Mouse (Mus musculus): ENCODE data around the gene Eif1b. TPM values are rescaled to one million over a fixed set of nuclear protein-coding genes. Genes with fewer than 3 reads are reported as not detected.
A peak's percentile ranks its signal among the peaks of the same experiment; 100 is the strongest.
"Not testable (repeated sequence)": the region's sequence is repeated elsewhere in the genome, so short reads cannot be mapped to it uniquely, and the experiment has no call there.

The Eif1b gene
- polyA plus RNA-seq, 1 experiment from 2014 or later, result 407 TPM

GRCm38 (mm10) chr9:120527919-120528318, 35.9 kb downstream of the Eif1b start:
- Histone ChIP-seq H3K4me1 (peaks cover 2% of the 10 kb centered on the region; the same call in 1 of the 2 replicates), H3K9ac (no peak overlapping the region), H3K4me3 (replicated peaks) (no peak overlapping the region), H3K9me3 (no peaks in the 10 kb centered on the region), H3K27me3 (no peaks in the 10 kb centered on the region), H3K4me2 (no peak overlapping the region), H3K36me3 (replicated peaks) (no peaks in the 10 kb centered on the region), H3K27ac (no peak overlapping the region)
- no peak for ATAC-seq (ENCODE audit: low FRiP score)
- WGBS, result 93% methylated on average over 8 of the region's 8 CpGs

- WGBS, result 82% methylated on average over 17 of the region's 17 CpGs
These were observed 36.9 kb downstream of the Eif1b start for GRCm38 (mm10) chr9:120528815-120529510.

GRCm38 (mm10) chr9:120530471-120530870, 38.4 kb downstream of the Eif1b start:
- ATAC-seq (ENCODE audit: low FRiP score), result no peak
- Histone ChIP-seq H3K4me3 (replicated peaks) (no peak overlapping the region), H3K9ac (no peak overlapping the region), H3K36me3 (replicated peaks) (no peaks in the 10 kb centered on the region), H3K27ac (no peak overlapping the region), H3K9me3 (0 out of 2 replicates have a peak, but pooled peaks cover 3% of the 10 kb centered on the region), H3K27me3 (no peaks in the 10 kb centered on the region), H3K4me2 (no peak overlapping the region), H3K4me1 (peaks cover 2% of the 10 kb centered on the region; the same call in 1 of the 2 replicates)
- WGBS, result 87% methylated on average over 5 of the region's 5 CpGs

More at GRCm38 (mm10) chr9:120528815-120529510, 36.9 kb downstream of the Eif1b start:
- no peak overlapping the region for H3K4me2 ChIP-seq
- no peaks in the 10 kb centered on the region for H3K36me3 ChIP-seq (replicated peaks)
- no peak for ATAC-seq (ENCODE audit: low FRiP score)
- no peak overlapping the region for H3K4me3 ChIP-seq (replicated peaks)
- 0 out of 2 replicates have a peak, but pooled peaks cover under 1% of the 10 kb centered on the region for H3K9me3 ChIP-seq
- no peak overlapping the region for H3K9ac ChIP-seq
- no peak overlapping the region for H3K27ac ChIP-seq
- H3K4me1 ChIP-seq, result peaks cover 2% of the 10 kb centered on the region; the same call in 1 of the 2 replicates
- H3K27me3 ChIP-seq, result no peaks in the 10 kb centered on the region

- 85% methylated on average over 6 of the region's 6 CpGs for WGBS
- no peak overlapping the region for H3K9ac ChIP-seq
- no peak overlapping the region for H3K27ac ChIP-seq
- no peak for ATAC-seq (ENCODE audit: low FRiP score)
- H3K27me3 ChIP-seq, result no peaks in the 10 kb centered on the region
- 0 out of 2 replicates have a peak, but pooled peaks cover 3% of the 10 kb centered on the region for H3K9me3 ChIP-seq
- no peak overlapping the region for H3K4me2 ChIP-seq
- peaks cover under 1% of the 10 kb centered on the region; the same call in 1 of the 2 replicates for H3K4me1 ChIP-seq
- no peak overlapping the region for H3K4me3 ChIP-seq (replicated peaks)
- H3K36me3 ChIP-seq (replicated peaks), result no peaks in the 10 kb centered on the region
These were observed 40.0 kb downstream of the Eif1b start for GRCm38 (mm10) chr9:120532062-120532461.

GRCm38 (mm10) chr9:120532691-120533090, 40.7 kb downstream of the Eif1b start:
- no peak overlapping the region for H3K27ac ChIP-seq
- no peaks in the 10 kb centered on the region for H3K4me1 ChIP-seq
- 82% methylated on average over 6 of the region's 6 CpGs for WGBS
- no peaks in the 10 kb centered on the region for H3K36me3 ChIP-seq (replicated peaks)
- H3K4me3 ChIP-seq (replicated peaks), result no peak overlapping the region
- no peak overlapping the region for H3K9ac ChIP-seq
- 0 out of 2 replicates have a peak, but pooled peaks cover 3% of the 10 kb centered on the region for H3K9me3 ChIP-seq
- ATAC-seq (ENCODE audit: low FRiP score), result no peak
- peaks cover 3% of the 10 kb centered on the region; the same call in 1 of the 2 replicates for H3K27me3 ChIP-seq
- no peak overlapping the region for H3K4me2 ChIP-seq

- not testable (repeated sequence) for H3K4me2 ChIP-seq; H3K9ac ChIP-seq; ATAC-seq (ENCODE audit: low FRiP score); H3K9me3 ChIP-seq; H3K36me3 ChIP-seq (replicated peaks); H3K4me1 ChIP-seq; H3K4me3 ChIP-seq (replicated peaks); H3K27ac ChIP-seq
- WGBS, result 98% methylated on average over 8 of the region's 8 CpGs
- peaks cover 10% of the 10 kb centered on the region for H3K27me3 ChIP-seq
These were observed 41.5 kb downstream of the Eif1b start for GRCm38 (mm10) chr9:120533446-120533950.

GRCm38 (mm10) chr9:120539662-120540251, 47.7 kb downstream of the Eif1b start, which contains the start of gene Entpd3:
TSS of gene Entpd3 (plus strand) at chr9:120539818.
- WGBS, result 1% methylated on average over 31 of the region's 31 CpGs
- H3K4me1 ChIP-seq, result peaks cover 7% of the 10 kb centered on the region
- ATAC-seq (ENCODE audit: low FRiP score), result no peak
- no peak within 1 kb of the TSS for H3K27ac ChIP-seq
- peak within 1 kb of the TSS; percentile 69 for H3K4me2 ChIP-seq
- H3K4me3 ChIP-seq (replicated peaks), result peak within 1 kb of the TSS; percentile 34
- peak within 1 kb of the TSS; percentile 30 for H3K9ac ChIP-seq
- peaks cover 46% of the 10 kb centered on the region for H3K27me3 ChIP-seq
- no peaks in the 10 kb centered on the region for H3K9me3 ChIP-seq
- H3K36me3 ChIP-seq (replicated peaks), result no peaks in the 10 kb centered on the region

- H3K27ac ChIP-seq, result no peak overlapping the region
- no peak for ATAC-seq (ENCODE audit: low FRiP score)
- H3K4me2 ChIP-seq, result no peak overlapping the region
- H3K9ac ChIP-seq, result no peak overlapping the region
- no peaks in the 10 kb centered on the region for H3K9me3 ChIP-seq
- H3K36me3 ChIP-seq (replicated peaks), result no peaks in the 10 kb centered on the region
- no peak overlapping the region for H3K4me3 ChIP-seq (replicated peaks)
- no CpG with 5 or more reads among the region's 2 CpGs for WGBS
- peaks cover 7% of the 10 kb centered on the region for H3K4me1 ChIP-seq
- H3K27me3 ChIP-seq, result peaks cover 46% of the 10 kb centered on the region
These were observed 49.4 kb downstream of the Eif1b start for GRCm38 (mm10) chr9:120541411-120541810.

GRCm38 (mm10) chr9:120542241-120542640, 50.2 kb downstream of the Eif1b start:
- peaks cover 7% of the 10 kb centered on the region for H3K4me1 ChIP-seq
- no peaks in the 10 kb centered on the region for H3K36me3 ChIP-seq (replicated peaks)
- WGBS, result 36% methylated on average over 6 of the region's 6 CpGs
- no peak overlapping the region for H3K27ac ChIP-seq
- H3K9ac ChIP-seq, result no peak overlapping the region
- no peak for ATAC-seq (ENCODE audit: low FRiP score)
- no peaks in the 10 kb centered on the region for H3K9me3 ChIP-seq
- H3K27me3 ChIP-seq, result peaks cover 46% of the 10 kb centered on the region
- H3K4me2 ChIP-seq, result no peak overlapping the region
- no peak overlapping the region for H3K4me3 ChIP-seq (replicated peaks)

Other genes with a start within 250 kb of the Eif1b start
- 0.78 and 0.96 TPM in 2 replicates for gene Myrip, start 190.7 kb upstream of the Eif1b start, polyA plus RNA-seq (2016; fragmentation: Nextera tagmentation; extraction: Ambion mirVana)
- 0.23 and 0.36 TPM in 2 replicates for gene Entpd3, start 47.6 kb downstream of the Eif1b start, polyA plus RNA-seq (2016; fragmentation: Nextera tagmentation; extraction: Ambion mirVana)
- 610 and 612 TPM in 2 replicates for gene Rpl14, start 79.2 kb downstream of the Eif1b start, polyA plus RNA-seq (2016; fragmentation: Nextera tagmentation; extraction: Ambion mirVana)